Mouse (Mus musculus) lung, postnatal 36 days (tissue): ENCODE results near the gene Flt4.
"Not testable (repeated sequence)": the region's sequence is repeated elsewhere in the genome, so short reads cannot be mapped to it uniquely, and the experiment has no call there.

Source experiments
- DNase-seq: peaks from one replicate; pipeline ENCODE4 v3.0.0; 2022; ENCODE audit warnings: mixed read lengths

Flt4 gene

DNA sequence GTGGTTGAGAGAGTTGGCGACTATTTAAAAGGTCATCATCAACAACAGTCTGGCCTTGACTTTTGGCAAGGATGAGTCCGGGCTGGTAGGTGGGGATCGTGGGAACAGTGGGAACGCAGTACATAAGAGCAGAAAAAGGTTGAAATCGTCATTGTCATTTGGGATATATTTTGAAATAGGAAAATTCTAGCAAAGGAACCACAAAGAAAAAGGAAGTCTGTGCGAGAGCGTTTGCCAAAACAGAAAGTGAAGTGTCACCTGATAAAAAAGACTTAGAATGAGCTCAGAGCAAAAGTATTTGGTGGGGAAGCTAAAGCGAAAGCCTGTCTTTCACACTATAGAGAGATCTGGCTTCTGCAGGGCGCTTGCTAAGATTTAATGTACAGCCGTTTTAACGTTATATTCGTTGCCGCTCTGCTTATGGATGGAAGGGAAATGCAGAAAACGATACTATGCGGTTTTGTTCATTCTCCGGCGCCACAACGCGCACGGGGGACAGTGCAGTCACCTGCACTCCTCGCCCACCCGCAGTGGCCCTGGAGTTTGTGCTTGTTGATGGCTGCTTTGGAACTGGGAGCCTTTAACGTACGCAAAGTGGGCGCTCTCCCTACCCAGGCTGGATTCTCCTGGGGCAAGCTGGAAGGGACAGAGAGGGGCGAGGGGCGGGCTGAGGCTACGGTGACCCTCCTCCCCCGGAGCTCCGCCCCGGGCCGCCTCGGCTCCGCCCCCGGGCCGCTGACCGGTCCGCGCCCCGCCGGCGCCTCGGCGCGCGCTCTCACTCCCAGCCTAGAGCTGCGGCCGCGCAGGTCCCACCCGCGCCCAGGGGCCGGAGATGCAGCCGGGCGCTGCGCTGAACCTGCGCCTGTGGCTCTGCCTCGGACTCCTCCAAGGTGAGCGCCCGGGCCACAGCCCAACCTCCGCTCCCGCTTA, at the start of gene Flt4:
TSS of gene Flt4 (plus strand) at position 326 of the 930 bp plus-strand sequence.
- DNase-seq = peak; percentile 33

DNA sequence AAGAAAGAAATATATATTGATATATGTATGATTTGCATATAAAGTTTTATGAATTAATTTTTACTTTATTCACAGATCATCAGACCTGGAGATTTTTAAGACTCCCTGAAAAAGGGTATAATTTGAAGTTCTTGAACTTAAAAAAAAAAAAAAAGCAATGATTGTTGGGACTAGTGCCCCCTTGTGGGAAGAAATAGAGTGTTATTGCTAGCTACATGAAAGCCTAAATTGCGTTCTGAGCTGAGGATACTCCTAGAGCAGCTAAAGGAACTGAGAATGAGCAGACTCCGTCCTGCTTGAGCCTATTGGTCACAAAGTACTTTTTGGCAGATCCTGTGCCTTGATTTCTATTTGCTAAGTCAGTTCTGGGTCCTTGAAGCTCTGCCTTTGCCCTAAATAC, 34.0 kb upstream of the Flt4 start:
- peak; percentile 6 for DNase-seq

- DNase-seq = not testable (repeated sequence)
Observed at GRCm38 (mm10) chr11:49580452-49580851, 28.6 kb upstream of the Flt4 start.

DNA sequence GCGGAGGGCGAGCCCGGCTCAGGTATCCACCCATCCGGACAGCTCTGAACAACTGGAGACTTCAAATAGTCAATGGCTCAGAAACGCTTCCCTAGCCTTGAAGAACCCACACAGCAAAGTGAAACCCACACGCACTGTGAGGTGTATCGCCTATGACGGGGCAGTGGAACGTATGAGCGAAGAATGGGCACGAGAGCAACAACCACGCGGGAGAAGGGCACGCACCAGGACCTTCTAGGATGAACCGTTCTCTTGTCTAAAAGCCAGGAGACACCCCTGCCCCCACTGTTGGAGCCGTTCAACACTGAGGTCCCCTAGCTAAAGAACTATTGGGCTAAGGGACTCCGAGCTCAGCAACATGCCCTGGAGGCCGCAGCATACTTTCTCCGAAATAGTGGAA, 18.9 kb upstream of the Flt4 start:
- DNase-seq = no peak

DNA sequence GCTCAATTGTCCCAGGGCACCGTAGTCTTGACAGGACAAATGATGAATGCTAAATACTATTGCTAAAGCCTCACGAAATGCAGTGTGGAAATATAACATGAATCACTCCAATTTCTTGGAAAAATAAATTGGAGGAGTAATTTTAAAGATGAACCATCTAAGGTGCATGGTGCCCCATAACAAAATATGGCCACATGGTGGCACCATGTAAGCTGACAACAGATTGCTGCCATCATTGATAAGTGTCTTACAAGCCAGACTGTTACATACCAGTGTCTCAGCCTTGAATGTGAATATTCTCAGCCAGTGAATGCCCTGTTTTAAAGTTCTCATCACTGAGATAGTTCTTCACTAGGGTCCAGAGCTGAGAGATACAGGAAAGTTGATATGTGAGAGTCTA, 11.9 kb upstream of the Flt4 start:
- peak; percentile 9 for DNase-seq

DNA sequence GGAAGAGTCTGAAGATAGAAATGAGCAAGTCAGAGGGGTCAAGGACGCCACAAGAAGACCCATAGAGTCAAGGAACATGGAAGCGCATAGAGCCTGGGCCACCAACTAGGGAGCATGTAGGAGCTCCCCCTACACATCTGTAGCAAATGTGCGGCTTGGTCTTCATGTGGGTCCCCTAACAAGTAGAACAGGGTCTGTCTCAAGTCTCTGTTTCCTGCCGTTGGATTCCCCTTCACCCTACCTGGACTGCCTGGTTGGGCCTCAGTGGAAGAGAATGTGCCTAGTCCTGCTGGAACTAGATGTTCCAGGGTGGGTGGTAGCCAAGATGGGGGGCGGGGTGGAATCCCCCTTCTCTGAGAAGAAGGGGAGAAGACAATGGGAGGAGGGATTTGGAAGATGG, 757 bp upstream of the Flt4 start:
- not testable (repeated sequence) for DNase-seq

- DNase-seq = peak; percentile 74
Observed at GRCm38 (mm10) chr11:49609868-49610824, 1.1 kb downstream of the Flt4 start.

DNA sequence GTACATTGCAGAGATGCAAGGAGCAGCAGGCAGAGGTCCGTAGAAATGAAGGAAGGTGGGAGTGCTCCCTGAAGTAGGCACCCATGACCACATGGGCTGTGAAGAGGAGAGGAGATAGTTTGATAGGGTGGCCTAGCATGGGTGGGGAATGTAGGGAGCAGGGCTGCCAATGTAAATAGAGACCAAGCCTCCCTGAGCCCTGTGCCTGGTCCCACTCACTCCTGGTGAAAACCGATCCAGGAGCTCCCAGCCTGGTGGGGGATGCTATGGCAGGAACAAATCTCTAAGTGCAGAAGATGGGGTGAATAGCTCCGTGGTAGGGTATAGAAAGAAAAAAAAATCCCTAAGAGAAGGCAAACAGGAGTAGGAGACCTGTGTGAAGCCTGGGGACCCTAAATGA, 2.3 kb downstream of the Flt4 start:
- not testable (repeated sequence) for DNase-seq

DNA sequence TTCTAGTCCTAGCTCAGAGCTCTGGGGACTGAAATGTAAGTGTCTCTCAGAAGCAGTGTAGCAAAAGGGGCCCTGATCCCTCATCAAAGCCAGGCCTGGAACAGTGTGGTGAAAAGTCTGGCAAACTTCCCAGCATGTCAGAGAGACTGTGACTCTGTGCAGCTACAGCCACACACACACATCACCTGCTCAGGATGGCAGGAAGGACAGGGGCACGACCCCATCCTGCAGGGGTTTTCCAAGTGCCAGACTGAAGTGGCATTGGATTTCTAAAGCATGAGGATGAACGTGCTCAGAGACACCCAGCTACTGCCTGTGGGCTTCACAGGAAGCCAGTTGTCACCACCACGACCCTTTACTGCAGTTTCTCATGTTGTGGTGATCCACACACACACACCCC, 3.1 kb downstream of the Flt4 start:
- DNase-seq = no peak

DNA sequence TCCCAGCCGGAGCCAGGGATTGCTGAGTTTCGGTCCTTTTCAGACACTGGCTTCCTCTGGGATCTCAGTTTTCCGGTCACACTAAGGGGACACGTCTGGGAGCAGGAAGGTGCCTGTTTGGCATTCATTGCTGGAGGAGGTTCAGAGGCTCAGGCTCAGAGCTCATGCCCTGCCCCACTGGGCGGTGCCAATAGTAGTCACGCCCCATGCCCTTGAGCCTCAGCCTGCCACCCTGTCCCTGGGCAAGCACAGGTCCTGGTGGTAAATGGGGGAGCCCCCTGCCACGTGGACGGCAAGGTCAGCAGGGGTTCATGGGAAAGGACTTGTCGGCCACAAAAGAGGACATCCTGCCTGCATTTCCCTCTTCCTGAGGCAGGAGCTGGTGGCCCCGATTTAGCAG, 4.3 kb downstream of the Flt4 start:
- DNase-seq = peak; percentile 74

DNA sequence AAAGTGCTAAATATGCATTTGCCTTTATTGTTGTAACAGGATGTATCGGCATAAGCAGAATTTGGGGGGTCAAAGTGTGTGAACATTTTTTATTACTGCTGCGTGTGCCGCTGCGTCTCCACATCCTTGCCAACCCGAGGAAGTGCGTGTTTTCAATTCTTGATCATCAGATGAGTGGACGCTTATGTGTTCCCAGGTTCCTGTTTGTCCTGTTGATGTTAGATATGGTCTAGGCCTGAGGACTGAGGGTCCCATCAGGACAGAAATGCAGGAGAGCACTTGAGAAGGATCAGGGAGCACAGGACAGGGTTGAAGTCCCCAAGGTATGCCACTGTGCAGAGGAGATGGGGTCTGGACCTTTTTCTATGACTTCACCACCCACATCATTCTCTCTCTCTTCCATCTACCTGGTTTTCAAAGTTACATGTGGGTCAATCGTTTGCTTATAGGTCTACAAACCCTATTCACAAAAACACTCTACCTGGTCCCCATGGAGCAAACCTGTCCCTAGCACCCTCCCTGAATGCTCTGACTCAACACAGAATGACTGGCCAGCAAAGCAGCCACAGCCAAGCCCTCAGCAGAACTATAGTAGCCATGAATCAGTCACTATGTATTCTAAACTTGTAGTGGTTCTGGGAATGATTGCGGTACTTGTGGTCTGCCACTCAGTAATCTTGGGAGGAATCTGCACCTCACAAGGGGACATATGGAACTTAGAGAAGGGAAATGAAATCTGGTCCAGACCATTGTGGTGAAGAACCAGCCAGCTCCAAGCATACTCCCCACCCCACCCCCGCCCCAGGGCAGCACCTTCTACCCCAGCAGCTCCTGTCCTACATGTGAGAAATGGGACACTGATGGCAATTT, 7.0 kb downstream of the Flt4 start:
- no peak for DNase-seq

GRCm38 (mm10) chr11:49618476-49618875, 9.4 kb downstream of the Flt4 start:
- no peak for DNase-seq

- no peak for DNase-seq
Observed at GRCm38 (mm10) chr11:49621953-49622352, 12.9 kb downstream of the Flt4 start.

DNA sequence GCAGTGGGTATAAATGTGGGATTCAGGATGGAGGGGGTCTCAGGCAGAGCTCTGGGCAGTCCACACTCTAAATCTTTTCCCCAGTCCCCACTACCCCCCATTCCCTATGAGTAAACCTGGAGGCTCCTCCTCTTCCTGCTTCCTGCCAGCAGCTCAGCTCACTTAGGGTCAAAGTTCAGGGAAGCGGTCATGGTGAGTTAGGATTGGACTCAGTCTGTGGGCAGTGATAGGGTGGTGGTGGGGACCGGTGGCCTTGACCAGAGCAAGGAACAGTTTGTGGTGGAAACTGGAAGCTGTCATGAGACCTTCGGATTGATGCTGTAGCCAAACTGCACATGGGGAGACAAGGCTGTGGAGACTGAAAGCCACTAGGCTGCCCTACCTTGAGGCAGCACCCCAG, 15.1 kb downstream of the Flt4 start:
- no peak for DNase-seq

- no peak for DNase-seq
Observed at GRCm38 (mm10) chr11:49625863-49626262, 16.8 kb downstream of the Flt4 start.

- DNase-seq = no peak
Observed at GRCm38 (mm10) chr11:49626748-49627147, 17.7 kb downstream of the Flt4 start.

GRCm38 (mm10) chr11:49631154-49631553, 22.1 kb downstream of the Flt4 start:
- peak; percentile 56 for DNase-seq

DNA sequence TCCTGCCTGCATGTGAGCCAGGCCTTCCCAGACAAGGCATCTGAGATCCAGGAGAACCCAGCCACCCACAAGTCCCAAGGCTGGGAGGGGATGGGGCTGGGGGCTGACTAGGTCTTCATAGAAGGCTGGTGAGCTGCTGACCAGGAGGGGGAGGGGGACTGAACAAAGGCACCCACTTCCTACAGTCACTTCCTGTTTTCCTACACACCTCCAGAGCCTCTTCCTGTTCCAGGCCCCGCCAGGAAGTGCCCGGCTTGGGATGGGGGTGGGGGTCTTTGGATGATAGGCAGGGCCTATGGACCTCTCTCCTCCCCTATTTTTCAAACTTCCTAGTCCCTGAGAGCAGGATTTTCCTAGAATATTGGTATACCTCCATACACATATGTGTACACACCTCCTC, 23.2 kb downstream of the Flt4 start:
- DNase-seq = peak; percentile 46

DNA sequence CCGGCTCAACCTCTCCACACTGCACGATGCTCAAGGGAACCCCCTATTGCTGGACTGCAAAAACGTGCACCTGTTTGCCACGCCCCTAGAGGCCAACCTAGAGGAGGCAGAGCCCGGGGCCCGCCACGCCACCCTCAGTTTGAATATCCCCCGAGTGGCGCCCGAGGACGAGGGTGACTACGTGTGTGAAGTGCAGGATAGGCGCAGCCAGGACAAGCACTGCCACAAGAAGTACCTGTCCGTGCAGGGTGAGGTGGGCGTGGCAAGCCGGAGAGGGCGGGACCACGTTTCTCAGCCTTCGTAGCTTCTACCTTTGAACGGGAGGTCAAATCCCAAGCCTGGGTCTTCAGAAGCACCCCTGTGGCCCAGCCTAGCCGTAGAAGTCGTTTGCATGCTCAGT, 25.0 kb downstream of the Flt4 start:
- DNase-seq = no peak

DNA sequence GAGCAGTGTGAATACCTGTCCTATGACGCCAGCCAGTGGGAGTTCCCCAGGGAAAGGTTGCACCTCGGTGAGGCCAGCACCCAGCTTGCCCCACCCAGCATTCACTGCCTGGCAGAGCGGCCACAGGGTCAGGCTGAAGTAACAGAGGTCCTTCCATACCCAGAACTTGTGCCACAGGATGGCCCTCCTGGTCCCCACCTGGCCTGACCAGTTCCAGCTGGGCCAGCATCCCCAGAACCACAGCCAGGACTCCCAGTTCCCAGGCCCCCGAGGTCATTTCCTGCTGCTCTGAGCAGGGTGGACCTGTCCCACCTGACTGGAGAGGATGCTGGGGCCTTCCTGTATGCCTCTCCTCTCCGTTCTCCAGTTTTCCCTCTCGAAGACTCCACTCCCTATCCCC, 26.6 kb downstream of the Flt4 start:
- DNase-seq = no peak

DNA sequence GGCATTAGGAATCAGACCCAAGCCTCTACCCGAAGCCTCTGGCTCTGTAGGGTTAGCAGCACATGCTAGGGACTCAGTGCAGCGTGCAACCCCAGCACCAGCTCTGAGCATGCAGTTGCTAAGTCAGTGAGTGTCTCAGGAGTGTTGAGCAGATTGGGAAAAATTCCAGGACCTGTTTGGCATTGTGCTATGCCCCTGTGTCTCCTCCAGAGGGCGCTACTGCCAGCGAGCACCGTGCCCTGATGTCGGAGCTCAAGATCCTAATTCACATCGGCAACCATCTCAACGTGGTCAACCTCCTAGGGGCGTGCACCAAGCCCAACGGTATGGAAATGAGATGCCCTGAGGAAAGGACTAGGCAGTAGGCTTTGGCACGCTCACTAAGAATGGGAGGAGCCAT, 27.4 kb downstream of the Flt4 start:
- no peak for DNase-seq

GRCm38 (mm10) chr11:49645677-49646076, 36.6 kb downstream of the Flt4 start:
- DNase-seq = no peak
